Mouse (Mus musculus): ENCODE measurements around the gene Klk10.

The Klk10 gene

DNA sequence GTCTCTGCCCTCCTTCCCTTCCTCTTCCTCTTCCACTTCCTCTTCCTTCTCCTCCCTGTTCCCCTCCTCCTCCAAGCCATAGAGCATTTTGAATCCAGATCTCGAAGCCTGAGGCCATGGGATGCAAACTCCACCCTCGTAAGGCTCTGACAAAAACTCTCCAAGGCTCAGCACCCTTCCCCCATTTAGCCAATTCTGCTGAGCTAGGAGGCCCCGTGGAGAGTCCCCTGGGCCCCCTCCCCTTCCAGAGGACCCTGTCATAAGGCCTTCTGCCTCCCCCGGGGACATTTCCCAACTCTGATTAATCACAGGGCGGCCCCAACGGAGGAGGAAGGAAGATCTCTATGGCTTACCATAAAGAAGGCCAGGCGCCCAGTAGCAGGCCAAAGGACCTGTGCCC is 10.8 kb downstream of the Klk10 start, which contains the start of gene Klk9:
Gene Klk9 (plus strand): TSS at position 301 of the 400 bp plus-strand sequence.
- DNase-seq (ENCODE audit: low read depth in 1 of 2, low spot score in 2 of 2) = no peak

DNA sequence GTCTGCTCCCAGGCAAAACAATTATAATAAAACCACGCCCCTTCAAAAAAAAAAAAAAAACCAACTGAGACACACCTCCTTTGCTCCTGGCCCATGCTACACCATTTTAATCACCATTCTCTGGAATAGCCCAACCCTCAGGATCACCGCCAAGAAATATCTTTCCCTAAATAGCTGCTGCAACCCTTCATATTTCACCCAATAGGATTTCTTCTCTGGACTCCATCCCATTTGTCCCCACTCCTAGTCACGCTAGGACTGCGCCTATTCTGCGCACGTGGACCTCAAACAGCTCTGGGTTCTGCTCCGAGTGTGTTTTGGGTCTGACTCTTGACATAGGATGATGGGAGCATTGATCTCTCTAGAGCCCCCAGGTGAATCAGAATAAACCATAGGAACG is 15.5 kb downstream of the Klk10 start:
- DNase-seq (ENCODE audit: low read depth in 1 of 2, low spot score in 2 of 2) = no peak

DNA sequence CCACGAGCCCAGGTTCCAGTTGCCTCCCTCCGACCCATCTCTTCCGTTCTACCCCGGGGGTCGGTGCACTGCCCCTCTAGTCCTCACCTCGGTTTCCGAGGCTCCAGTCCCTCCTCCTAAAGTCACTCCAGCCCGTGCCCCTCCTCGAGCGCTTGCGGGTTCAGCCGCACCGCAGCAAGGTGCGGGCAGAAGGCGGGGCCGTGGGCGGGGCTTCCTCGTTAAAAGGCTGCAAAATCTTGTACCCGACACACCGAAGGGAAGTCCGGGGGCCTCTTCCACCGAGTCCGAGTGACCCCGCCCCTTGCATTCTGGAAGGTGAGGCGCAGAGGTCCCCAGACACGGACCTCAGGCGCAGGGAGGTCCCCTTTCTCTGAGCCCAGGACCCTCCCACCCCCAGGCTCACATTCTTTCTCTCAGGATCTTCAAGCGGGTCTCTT is 16.5 kb downstream of the Klk10 start, which contains the start of gene Klk8:
Gene Klk8 (plus strand): TSS at position 245 of the 437 bp plus-strand sequence.
- no peak for DNase-seq (ENCODE audit: low read depth in 1 of 2, low spot score in 2 of 2)

DNA sequence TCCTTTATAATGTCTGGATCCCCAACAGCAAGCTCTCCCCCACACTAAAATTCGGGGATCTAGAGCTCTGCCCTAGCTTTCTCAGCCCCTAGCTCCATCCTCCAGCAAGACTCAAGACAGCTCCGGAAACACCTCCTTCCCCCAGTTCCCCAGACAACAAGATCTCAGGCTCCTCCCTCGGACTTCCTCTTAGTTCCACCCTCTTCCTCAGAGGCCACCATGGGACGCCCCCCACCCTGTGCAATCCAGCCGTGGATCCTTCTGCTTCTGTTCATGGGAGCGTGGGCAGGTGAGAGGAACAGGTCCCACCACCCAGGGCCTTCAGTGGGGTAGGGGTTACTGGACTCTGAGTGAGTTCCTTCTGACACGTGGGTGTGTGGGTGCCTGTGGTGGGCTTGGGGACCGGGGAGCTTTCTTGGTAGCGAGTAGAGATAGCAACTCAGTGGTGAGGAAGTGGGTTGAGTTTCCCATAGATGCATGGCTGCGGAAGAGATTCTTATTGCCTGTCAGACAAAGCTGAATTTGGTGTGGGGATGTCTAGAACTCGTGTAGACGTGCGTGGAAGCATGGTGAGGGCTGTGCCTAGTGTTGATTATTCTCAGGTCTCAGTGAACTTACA is 17.1 kb downstream of the Klk10 start:
- peak in 1 of 2 experiments; percentile 3 for DNase-seq (ENCODE audit: low read depth in 1 of 2, low spot score in 2 of 2)

DNA sequence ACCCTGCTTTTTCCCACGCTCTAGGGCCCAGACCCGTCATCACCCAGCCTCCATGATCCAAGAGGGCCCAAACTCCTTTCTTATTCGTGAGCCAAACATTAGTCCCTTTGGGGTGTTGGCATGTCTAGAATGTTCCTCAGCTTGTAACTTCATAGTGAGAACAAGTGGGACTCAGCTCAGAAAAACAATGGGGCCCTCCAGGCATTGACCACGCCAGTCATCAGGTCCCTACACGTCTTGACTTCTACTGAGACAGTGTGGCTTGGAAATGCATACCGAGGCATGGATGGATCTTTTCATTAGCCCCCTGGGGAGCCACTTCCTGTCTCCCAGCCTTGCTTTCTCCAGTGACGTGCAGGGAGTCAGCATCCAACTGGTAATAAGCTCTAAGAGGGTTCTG is 19.0 kb downstream of the Klk10 start:
- DNase-seq (ENCODE audit: low read depth in 1 of 2, low spot score in 2 of 2) = no peak

DNA sequence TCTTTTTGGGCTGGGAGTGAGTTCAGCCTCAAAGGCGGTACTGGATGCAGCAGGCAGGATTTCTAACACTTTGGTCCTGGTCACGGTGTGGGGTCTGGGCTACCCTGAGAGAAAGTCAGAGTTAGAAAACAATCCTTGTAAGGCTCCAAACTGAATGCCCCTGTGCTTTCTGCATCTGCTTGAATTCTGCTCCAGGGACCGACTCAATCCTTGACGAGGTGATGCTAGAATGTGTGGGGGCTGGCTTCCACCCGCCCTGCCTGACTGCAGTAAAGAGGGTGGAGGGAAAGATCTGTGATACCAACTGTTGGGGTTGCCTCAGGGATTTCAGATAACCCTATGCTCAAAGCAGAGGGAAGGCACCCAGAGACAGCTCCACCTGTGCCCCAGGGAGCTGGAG is 30.2 kb downstream of the Klk10 start, which contains the start of gene Klk7:
Gene Klk7 (plus strand): TSS at position 301 of the 400 bp plus-strand sequence.
- no peak for DNase-seq (ENCODE audit: low read depth in 1 of 2, low spot score in 2 of 2)

DNA sequence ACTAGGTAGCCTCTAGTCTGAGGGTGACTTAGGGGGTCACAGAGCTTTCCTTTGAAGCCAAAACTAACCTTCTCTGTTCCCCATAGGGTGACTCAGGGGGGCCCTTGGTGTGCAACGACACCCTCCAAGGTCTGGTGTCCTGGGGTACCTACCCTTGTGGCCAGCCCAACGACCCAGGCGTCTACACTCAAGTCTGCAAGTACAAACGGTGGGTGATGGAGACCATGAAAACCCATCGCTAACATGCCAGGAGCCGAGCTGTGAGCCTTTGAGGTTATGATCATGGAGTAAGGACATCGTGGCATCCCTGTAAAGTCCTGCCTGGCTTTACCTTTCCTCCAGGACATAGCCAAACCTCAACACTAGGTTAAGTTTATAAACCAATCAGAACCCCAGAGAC is 34.4 kb downstream of the Klk10 start:
- no peak for DNase-seq (ENCODE audit: low read depth in 1 of 2, low spot score in 2 of 2)

DNA sequence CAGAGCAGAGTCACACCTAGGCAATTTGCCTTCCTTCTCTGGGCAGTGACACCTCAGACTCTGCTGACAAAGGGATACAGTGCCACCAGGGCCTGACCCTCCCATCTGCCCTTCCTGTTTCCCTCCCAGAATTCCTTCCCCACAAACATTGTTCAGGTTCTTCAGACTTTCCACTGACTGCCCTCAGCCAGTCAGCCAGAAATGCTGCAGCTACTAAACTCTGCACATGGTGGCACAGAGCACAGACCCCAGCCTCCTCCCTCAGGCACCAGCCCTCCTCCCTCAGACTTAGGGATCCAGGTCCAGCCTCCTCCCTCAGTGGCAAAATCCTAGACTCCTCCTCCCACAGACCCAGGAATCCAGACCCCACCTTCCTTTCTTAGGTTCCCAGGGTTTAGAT is 35.9 kb downstream of the Klk10 start:
- no peak for DNase-seq (ENCODE audit: low read depth in 1 of 2, low spot score in 2 of 2)

DNA sequence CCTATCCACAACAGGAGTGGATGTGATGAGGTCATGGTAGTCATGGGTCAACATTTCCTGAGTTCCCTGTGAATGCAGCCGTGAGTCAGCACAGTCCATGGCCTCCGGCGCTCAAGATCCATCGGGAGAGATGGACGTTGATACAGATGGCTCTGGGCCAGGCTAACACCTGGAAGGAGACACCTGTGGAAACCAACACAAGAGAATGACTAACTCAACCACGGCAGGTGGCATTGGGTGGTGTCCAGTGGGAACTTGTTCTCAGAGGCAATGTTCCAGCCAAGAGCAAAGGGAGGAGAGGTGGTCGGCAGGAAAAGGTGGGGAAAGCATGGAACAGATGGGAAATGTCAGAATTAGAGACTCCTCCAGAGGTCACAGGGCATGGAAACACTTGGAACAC is 40.7 kb downstream of the Klk10 start:
- no peak for DNase-seq (ENCODE audit: low read depth in 1 of 2, low spot score in 2 of 2)

DNA sequence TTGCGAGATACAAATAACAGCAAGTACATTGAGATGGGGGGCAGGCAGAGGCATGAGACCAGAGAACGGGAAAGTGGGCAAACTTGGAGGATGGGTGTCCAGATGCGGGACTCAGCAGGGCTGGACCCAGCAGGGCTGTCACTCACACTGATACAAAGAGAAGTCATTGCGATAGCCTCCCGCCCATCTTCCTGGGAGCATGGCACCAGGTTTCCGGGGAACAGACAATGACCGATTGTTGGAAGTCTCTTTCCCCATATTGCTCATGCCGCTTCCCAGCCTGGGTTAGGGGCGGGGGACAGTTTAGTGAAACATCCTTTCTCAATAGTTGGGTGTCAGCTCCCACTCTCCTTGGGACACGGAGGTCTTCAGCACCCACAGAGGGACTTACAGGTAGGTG is 43.4 kb downstream of the Klk10 start, which contains the start of gene Klk6:
Gene Klk6 (plus strand): TSS at position 301 of the 400 bp plus-strand sequence.
- DNase-seq (ENCODE audit: low read depth in 1 of 2, low spot score in 2 of 2) = no peak

DNA sequence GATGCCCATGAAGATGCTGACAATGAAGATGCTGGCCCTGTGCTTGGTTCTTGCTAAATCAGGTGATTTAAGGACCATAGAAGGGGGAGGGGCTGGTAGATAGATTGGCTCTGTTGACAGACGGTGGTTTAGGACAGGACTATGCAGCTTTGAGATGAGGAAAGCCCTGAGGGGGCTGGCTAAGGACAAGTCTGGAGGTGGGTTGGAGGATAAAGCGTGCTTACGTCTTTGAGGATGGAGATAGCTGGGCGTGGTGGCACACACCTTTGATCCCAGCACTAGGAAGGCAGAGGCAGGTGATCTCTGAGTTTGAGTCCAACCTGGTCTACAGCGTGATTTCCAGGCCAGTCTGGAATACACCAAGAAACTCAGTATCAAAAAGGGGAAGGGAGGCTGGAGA is 45.2 kb downstream of the Klk10 start:
- no peak for DNase-seq (ENCODE audit: low read depth in 1 of 2, low spot score in 2 of 2)

DNA sequence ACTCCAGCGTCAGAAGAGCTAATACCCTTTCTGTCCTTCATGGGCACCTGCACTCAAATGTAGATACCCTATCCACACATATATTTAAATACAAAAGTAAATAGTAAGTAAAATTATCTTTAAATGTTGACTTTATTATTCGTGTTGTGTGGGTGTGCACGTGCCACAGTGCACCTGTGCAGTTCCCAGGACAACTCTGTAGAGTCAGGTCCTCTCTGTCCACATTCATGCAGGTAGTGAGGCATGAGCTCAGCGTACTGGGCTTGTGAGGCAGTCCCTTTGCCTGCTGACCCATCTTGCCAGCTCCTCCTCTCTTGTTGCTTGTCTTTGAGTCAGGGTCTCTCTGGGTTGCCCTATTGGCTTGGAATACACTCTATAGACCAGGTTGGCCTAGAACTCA is 46.9 kb downstream of the Klk10 start:
- DNase-seq (ENCODE audit: low read depth in 1 of 2, low spot score in 2 of 2) = no peak

DNA sequence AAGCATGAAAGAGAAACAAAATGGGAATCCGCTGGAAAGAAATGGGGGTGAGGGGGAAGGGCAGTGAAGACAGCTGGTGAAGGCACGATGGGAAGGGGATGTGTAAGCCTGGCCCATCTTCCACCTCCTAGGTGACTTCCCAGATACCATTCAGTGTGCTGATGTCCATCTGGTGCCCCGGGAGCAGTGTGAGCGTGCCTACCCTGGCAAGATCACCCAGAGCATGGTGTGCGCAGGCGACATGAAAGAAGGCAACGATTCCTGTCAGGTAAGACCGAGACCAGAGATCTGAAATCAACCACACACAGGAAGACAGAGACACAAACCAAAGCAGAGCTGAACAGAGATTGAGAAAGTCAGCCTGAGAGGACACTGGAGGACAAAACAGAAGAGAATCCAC is 48.2 kb downstream of the Klk10 start:
- DNase-seq (ENCODE audit: low read depth in 1 of 2, low spot score in 2 of 2) = no peak
